Mouse (Mus musculus): Measurements from ENCODE around the gene Ttc3.
"Not testable (repeated sequence)": the region's sequence is repeated elsewhere in the genome, so short reads cannot be mapped to it uniquely, and the experiment has no call there.

The Ttc3 gene

DNA sequence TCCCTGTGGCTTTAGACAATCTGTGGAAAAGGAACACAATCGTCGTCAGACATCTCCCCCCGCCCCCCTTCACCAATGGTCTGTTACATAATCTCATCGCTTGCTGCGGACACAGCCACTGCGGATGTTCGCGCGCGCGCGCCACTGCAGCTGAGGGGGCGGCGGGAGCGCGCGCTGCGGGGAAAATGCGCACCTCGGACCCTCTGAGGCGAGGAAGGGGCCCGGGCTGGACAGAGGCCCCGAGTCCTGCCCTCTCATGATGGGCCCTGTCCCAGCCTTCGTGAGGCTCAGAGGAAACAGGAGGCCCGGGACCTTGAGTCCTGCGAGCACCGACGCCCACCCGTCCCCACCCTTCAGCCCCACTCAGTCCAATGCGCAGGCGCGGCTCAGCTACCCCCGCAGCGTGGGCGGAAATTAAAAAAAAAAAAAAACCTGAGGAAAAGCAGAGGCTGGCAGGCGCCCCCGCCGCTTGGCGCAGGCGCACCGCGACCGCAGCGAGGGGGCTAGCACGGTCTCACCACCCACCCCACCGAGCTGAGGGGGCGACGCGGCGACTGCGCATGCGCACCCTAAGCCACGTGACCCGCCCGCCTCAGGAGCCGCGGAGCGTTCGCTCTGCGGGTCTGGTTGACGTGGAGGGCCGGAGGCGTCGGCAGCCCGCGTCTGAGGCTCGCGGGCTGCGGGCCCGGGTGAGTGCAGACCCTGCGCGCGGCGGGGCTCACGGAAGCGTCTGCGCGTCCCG, at the start of gene Ttc3:
Ttc3 (plus strand) TSS at position 446 of the 742 bp plus-strand sequence.
- POLR2A ChIA-PET: interaction anchor here (0.6 to 3.5 kb wide), 28 partner anchors 10 to 770 kb away, joined by 3 to 19 read pairs (median 4); partner anchors contain the start of genes Hlcs (in 2 of the 4) and Morc3 (in 1 of the 4)

GRCm38 (mm10) chr16:94323681-94324080, 46.7 kb upstream of the Ttc3 start:
- CTCF ChIA-PET: interaction anchor here in 3 of 4 experiments (0.6 to 3.0 kb wide), 4 partner anchors 10 to 54 kb away, joined by 3 to 13 read pairs (median 6); partner anchors contain the start of gene Hlcs (in 2 of the 3)
- POLR2A ChIA-PET: interaction anchor here in 3 of 4 experiments (0.8 to 2.9 kb wide), 4 partner anchors 8 to 245 kb away, joined by 3 to 7 read pairs (median 5); partner anchors contain the start of gene Hlcs (in 3 of the 3)

More for the DNA sequence above, at the start of gene Ttc3:
- CTCF ChIA-PET: interaction anchor here in 2 of 4 experiments (1.2 kb wide), 2 partner anchors 16 to 57 kb away, joined by 3 read pairs; partner anchors contain the start of gene Hlcs (in 1 of the 2)

GRCm38 (mm10) chr16:94326008-94326407, 44.4 kb upstream of the Ttc3 start:
- ChIA-PET POLR2A (interaction anchor here in 3 of 4 experiments (0.5 to 4.1 kb wide), 6 partner anchors 9 to 183 kb away, joined by 3 to 25 read pairs (median 4); partner anchors contain the start of gene Hlcs (in 2 of the 3)), CTCF (interaction anchor here in 2 of 4 experiments (1.4 to 3.0 kb wide), 2 partner anchors 12 kb away, joined by 3 to 13 read pairs; partner anchors contain the start of gene Hlcs (in 2 of the 2))

DNA sequence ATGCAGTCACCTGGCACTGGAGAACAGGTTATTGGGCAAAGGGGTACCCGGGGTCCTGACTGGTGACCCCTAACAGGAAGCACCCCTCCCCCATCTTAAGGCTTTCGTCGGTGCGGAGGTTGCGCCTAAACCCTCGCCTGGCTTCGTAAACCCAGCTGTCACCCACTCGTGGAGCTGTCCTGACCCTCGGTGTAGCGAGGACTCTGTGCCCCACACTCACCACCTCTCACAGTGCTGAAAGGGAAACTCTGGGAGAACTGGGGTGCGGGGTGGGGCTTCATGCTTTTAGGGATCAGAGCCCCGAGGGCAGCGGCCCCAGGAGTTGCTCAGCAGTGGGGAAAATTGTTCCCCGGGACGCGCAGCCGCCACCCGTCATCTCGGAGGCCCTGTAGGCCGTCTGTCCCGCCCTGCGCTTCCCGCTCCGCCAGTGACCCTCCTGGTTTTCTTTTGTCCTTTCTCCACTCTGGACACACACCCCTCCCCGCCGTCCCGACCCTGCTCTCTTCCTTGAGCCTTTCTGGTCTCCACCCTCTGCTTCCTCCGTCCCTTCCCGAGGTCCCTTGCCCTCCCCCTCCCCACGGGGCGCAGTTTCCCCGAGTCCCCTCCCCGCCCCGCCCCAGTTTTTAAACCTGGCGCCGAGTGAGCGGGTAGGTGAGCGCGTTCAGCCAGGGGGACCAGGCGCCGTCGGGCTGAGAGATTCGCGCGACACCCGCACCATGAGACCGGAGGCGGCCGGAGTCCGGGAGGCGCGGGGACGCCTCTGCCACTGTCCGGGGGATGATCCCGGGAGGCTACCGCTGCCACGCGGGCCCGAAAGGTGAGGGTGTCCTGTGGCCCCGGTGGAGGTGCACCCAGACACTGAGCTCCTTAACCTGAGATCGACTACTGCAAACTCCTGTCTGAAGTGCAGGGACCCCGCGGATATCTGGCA, 42.4 kb upstream of the Ttc3 start, which contains the start of gene Ripply3:
Ripply3 (plus strand) TSS at position 640 of the 931 bp plus-strand sequence.
- CTCF ChIA-PET: interaction anchor here (0.6 to 2.5 kb wide), 6 partner anchors 13 to 1799 kb away, joined by 3 to 11 read pairs (median 3); partner anchors contain the start of genes Hlcs (in 2 of the 4) and Hmgn1 (in 1 of the 4)
- POLR2A ChIA-PET: interaction anchor here in 3 of 4 experiments (0.6 to 4.1 kb wide), 8 partner anchors 9 to 533 kb away, joined by 3 to 25 read pairs (median 5); partner anchors contain the start of gene Hlcs (in 2 of the 3)

DNA sequence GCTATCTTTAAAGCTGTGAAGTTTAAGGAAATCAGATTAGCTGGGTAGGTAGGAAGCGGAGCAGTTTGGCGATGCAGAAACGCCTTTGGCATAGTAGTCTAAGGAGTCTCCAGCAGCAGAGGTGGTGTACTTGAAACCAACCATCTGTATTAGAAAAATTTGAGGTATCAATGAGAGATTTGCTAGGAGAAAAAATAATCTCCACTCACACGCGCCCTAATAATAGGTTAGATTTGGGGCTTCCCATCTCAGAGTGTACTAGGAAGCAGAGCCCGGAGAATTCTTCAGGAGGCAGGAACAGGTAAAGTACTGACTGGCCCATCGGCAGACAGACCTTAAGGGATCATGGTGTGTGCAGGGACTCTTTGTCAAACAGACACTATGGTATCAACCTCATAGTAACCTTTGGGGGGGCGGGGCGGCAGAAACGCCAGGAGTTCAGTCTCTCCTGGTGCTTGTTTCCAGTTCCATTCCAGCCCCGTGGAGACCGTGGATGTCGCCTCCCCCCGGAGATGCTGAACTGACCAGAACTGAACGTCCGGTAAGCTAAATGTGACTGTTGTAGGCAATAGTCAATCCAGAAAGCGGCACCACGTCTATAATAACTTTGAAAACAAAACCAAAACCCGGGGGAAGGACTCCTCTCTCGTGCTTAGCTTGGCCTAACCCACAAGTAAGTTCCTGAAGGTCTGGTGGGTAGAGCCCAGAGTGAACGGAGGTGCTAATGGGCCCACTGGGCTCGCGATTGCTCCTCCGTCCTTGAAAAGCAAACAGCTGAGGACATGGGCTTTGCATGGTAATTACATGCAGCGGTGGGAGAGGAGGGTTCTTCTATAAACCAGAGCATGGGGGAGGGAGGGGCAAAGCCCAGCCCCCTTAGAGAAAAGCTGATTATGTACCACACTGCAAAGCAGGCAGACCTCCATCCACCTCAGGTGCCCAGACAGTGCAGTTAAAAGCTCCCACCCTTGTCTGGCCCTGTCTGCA, 41.2 kb upstream of the Ttc3 start:
- CTCF ChIA-PET: interaction anchor here (0.5 to 2.5 kb wide), 9 partner anchors 15 to 721 kb away, joined by 3 to 11 read pairs (median 4); partner anchors contain the start of gene Hlcs (in 3 of the 4)
- POLR2A ChIA-PET: interaction anchor here in 3 of 4 experiments (0.6 to 4.1 kb wide), 10 partner anchors 8 to 534 kb away, joined by 3 to 25 read pairs (median 4); partner anchors contain the start of gene Hlcs (in 2 of the 3)

DNA sequence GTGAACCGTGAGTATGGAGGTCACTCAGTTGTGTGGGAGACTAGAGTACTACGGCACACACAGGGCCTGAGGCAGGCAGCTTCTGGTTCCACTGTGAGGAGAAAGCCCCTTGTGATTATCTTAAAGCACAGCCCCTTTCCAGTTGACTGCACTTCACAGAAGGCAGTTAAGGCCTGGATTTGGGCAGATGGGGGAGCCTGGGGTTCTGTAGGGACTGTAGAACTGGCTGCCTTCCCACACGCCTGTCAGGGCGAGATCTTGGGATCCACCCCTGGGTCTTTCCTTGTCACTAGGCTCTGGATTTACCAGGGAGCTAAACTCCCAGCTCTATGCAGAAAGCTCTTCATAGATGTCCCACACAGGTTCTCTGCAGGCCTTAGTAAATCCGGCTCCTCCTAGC, 40.0 kb upstream of the Ttc3 start:
- CTCF ChIA-PET: interaction anchor here (0.6 to 2.5 kb wide), 8 partner anchors 17 to 1821 kb away, joined by 3 to 11 read pairs (median 4); partner anchors contain the start of gene Hlcs (in 3 of the 4)
- POLR2A ChIA-PET: interaction anchor here in 2 of 4 experiments (0.6 to 3.8 kb wide), 5 partner anchors 16 to 291 kb away, joined by 3 to 20 read pairs (median 3); partner anchors contain the start of genes Hlcs (in 1 of the 2) and Ttc3 (in 1 of the 2)

- POLR2A ChIA-PET: interaction anchor here in 1 of 4 experiments (0.6 kb wide), 1 partner anchor 39 kb away, joined by 4 read pairs; the partner anchor contains the start of gene Ttc3
- CTCF ChIA-PET: interaction anchor here in 2 of 4 experiments (0.6 to 1.6 kb wide), 5 partner anchors 18 to 1822 kb away, joined by 3 to 4 read pairs (median 3); partner anchors contain the start of gene Hlcs (in 1 of the 2)
Observed at GRCm38 (mm10) chr16:94331233-94331885, 39.1 kb upstream of the Ttc3 start.

DNA sequence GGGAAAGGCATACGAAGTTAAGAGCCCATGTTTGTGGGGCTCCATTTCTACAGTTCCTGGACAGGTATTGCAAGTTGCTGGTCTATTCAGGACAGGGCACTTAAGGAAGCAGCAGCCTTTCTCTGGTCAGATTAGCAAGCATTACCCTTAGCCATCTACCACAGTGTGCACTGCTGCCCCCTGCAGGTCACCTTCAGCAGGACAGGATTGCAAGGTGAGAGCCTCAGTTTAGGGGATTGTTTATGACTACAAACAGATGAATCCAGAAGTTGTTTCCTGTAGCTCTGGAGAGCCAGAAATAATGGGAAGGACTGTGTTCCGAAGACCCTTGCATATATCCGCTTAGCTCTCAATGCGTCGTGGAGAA, 38.5 kb upstream of the Ttc3 start:
- CTCF ChIA-PET: interaction anchor here in 3 of 4 experiments (0.5 to 1.6 kb wide), 5 partner anchors 22 to 472 kb away, joined by 3 to 4 read pairs (median 3); no protein-coding TSS in a partner anchor

DNA sequence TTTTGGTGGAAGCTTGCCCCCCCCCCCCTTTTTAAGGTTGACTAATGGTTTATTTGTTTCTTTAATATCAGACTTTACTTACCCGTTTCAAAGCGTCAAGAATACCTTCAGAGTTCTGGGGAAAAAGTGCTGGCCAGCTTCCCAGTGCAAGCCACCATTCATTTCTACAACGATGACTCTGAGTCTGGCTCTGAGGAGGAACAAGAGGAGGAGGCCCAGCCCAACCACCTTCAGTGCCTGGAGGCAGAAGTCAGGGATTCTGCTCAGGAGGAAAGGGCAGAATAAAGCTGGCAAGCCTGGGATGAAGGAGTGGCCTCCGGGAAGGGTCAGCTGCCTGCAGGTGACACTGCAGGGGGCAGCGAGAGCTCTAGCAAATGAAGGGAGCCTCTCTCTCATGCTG, 34.8 kb upstream of the Ttc3 start:
- CTCF ChIA-PET: interaction anchor here (0.6 to 1.0 kb wide), 5 partner anchors 22 to 1514 kb away, joined by 3 to 5 read pairs (median 4); no protein-coding TSS in a partner anchor
- POLR2A ChIA-PET: interaction anchor here in 1 of 4 experiments (0.7 to 1.5 kb wide), 3 partner anchors 14 to 22 kb away, joined by 3 to 4 read pairs (median 4); partner anchors contain the start of gene Hlcs

More for the DNA sequence above, 38.5 kb upstream of the Ttc3 start:
- POLR2A ChIA-PET: interaction anchor here in 1 of 4 experiments (1.3 kb wide), 1 partner anchor 18 kb away, joined by 4 read pairs; no protein-coding TSS in a partner anchor

GRCm38 (mm10) chr16:94339164-94340160, 31.0 kb upstream of the Ttc3 start:
- POLR2A ChIA-PET, CTCF ChIA-PET: not testable (repeated sequence)

DNA sequence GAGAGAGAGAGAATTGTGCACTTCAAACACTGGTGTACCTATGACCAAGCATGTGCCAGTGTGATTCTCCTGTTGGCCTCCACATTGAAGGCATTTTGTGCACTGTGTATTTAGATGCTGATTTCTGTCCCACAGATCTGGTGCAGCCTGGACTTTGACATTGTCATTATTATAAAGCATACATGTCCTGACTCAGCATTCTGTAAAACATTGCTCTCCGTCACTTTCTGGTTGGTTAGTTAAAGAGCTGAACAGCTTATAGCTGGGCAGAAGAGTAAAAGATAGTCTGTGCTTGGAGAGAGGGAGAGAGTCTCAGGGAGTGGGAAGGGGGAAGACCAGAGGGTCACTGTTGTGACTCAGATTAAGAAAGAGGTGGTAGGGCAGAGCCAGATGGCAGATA, 24.7 kb upstream of the Ttc3 start:
- ChIA-PET CTCF (interaction anchor here in 1 of 4 experiments (0.6 to 0.9 kb wide), 2 partner anchors 32 to 41 kb away, joined by 3 read pairs; no protein-coding TSS in a partner anchor), POLR2A (interaction anchor here in 1 of 4 experiments (0.8 kb wide), 1 partner anchor 9 kb away, joined by 5 read pairs; no protein-coding TSS in a partner anchor)

GRCm38 (mm10) chr16:94347080-94347731, 23.2 kb upstream of the Ttc3 start:
- POLR2A ChIA-PET: interaction anchor here in 1 of 4 experiments (0.6 kb wide), 1 partner anchor 184 kb away, joined by 3 read pairs; no protein-coding TSS in a partner anchor
- CTCF ChIA-PET: no interaction called here

DNA sequence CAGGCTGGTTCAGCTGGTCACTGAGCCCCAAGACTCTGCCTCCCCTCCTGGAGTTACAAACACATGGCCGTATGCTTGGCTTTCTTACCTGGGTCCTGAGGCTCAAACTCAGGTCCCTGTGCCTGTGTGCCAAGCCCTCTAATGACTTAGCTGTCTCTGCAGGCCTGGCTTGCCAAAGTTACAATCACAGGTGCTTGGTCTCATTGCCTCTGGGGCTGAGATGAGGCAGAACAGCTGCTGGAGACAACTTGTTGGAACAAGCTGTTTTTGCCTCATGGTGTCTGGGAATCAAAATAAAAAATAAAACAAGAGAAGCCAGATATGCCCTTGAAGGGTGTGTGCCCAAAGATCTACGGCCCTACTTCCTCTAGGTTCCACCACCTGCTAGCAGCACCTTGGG, 21.6 kb upstream of the Ttc3 start:
- ChIA-PET CTCF (interaction anchor here in 1 of 4 experiments (0.6 kb wide), 1 partner anchor 94 kb away, joined by 3 read pairs; no protein-coding TSS in a partner anchor), POLR2A (interaction anchor here in 1 of 4 experiments (1.2 to 1.5 kb wide), 2 partner anchors 12 to 21 kb away, joined by 3 to 4 read pairs; partner anchors contain the start of gene Ttc3)
